Mouse (Mus musculus): Measurements from ENCODE around the gene Stk16. TPM values are rescaled to one million over a fixed set of nuclear protein-coding genes. Genes with fewer than 3 reads are reported as not detected.

Gene Stk16
- polyA plus RNA-seq, 1 experiment from 2014 or later: 154 TPM

GRCm38 (mm10) chr1:75253029-75253428 lies 42.4 kb downstream of the Stk16 start:
- Histone ChIP-seq H3K9me3 (replicated peaks; ENCODE audit: control insufficient read depth, low read length, poor library complexity, severe bottlenecking) (no peaks in the 10 kb centered on the region), H3K27ac (ENCODE audit: low read length) (no peak overlapping the region), H3K36me3 (ENCODE audit: control insufficient read depth, insufficient read depth, low read length) (no peaks in the 10 kb centered on the region), H3K9ac (ENCODE audit: low read depth, low read length) (no peak overlapping the region), H3K4me2 (ENCODE audit: low read length) (no peak overlapping the region), H3K27me3 (ENCODE audit: control insufficient read depth, insufficient read depth, low read depth, low read length) (0 out of 2 replicates have a peak, but pooled peaks cover 2% of the 10 kb centered on the region), H3K4me1 (ENCODE audit: control insufficient read depth, insufficient read depth, low read length) (peaks cover 2% of the 10 kb centered on the region; the same call in 1 of the 2 replicates), H3K4me3 (ENCODE audit: low read depth, low read length) (no peak overlapping the region)
- WGBS: 77% methylated on average over 16 of the region's 16 CpGs
- ATAC-seq: no peak

DNA sequence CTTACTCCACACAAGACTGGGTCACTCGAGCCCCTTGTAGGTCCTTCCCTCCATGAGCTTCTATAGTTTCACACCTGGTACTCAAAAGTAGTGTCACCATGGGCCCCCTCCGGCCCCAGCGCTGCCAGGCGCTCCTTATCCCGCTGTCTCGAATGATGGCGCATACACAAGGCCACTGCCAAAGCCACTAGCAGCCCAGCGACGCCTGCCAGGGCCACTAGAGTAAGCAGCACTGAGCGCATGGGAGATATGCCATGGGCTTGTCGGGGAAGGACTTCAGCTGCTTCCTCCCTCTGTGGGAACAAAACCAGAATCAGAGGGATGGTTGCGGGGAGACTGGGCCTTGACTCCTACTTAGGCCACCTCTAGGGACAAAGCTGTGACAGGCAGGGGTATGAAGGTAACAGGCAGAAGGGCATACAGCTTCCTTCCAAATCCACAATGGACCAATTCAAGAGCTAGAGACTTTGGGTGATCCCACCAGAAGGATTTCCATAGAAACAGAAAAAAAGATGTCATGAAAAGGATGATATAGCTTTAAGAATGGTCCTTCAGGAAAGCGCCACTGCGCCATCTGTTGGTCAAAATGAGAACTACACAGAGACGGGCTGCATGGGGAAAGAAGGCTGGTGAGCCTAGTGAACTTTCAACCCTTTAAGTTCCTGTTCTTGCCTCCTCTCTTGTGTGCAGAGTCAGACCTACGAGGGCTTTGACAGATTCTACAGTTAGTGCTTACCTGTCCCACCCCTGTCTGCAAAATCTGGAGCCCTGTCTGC lies 43.4 kb downstream of the Stk16 start:
- Histone ChIP-seq H3K4me1 (ENCODE audit: control insufficient read depth, insufficient read depth, low read length) (peaks cover 2% of the 10 kb centered on the region; the same call in 1 of the 2 replicates), H3K27ac (ENCODE audit: low read length) (no peak overlapping the region)
- ATAC-seq: no peak

GRCm38 (mm10) chr1:75254625-75255013 lies 44.0 kb downstream of the Stk16 start:
- 57% methylated on average over 8 of the region's 8 CpGs for WGBS
- no peaks in the 10 kb centered on the region for H3K9me3 ChIP-seq (replicated peaks; ENCODE audit: control insufficient read depth, low read length, poor library complexity, severe bottlenecking)
- no peak overlapping the region for H3K9ac ChIP-seq (ENCODE audit: low read depth, low read length)
- 0 out of 2 replicates have a peak, but pooled peaks cover 4% of the 10 kb centered on the region for H3K27me3 ChIP-seq (ENCODE audit: control insufficient read depth, insufficient read depth, low read depth, low read length)
- no peak for ATAC-seq
- H3K4me2 ChIP-seq (ENCODE audit: low read length): no peak overlapping the region
- no peaks in the 10 kb centered on the region for H3K36me3 ChIP-seq (ENCODE audit: control insufficient read depth, insufficient read depth, low read length)
- H3K27ac ChIP-seq (ENCODE audit: low read length): no peak overlapping the region
- no peak overlapping the region for H3K4me3 ChIP-seq (ENCODE audit: low read depth, low read length)
- H3K4me1 ChIP-seq (ENCODE audit: control insufficient read depth, insufficient read depth, low read length): peaks cover 2% of the 10 kb centered on the region; the same call in 1 of the 2 replicates

More for the DNA sequence above, 43.4 kb downstream of the Stk16 start:
- WGBS: 64% methylated on average over 16 of the region's 16 CpGs
- H3K36me3 ChIP-seq (ENCODE audit: control insufficient read depth, insufficient read depth, low read length): no peaks in the 10 kb centered on the region
- H3K9ac ChIP-seq (ENCODE audit: low read depth, low read length): no peak overlapping the region
- H3K4me3 ChIP-seq (ENCODE audit: low read depth, low read length): no peak overlapping the region
- no peaks in the 10 kb centered on the region for H3K9me3 ChIP-seq (replicated peaks; ENCODE audit: control insufficient read depth, low read length, poor library complexity, severe bottlenecking)
- H3K4me2 ChIP-seq (ENCODE audit: low read length): no peak overlapping the region
- H3K27me3 ChIP-seq (ENCODE audit: control insufficient read depth, insufficient read depth, low read depth, low read length): 0 out of 2 replicates have a peak, but pooled peaks cover 4% of the 10 kb centered on the region

GRCm38 (mm10) chr1:75255516-75256046 lies 44.9 kb downstream of the Stk16 start:
- Histone ChIP-seq H3K4me3 (ENCODE audit: low read depth, low read length) (no peak overlapping the region), H3K4me1 (ENCODE audit: control insufficient read depth, insufficient read depth, low read length) (peaks cover 2% of the 10 kb centered on the region; the same call in 1 of the 2 replicates), H3K36me3 (ENCODE audit: control insufficient read depth, insufficient read depth, low read length) (no peaks in the 10 kb centered on the region), H3K4me2 (ENCODE audit: low read length) (no peak overlapping the region), H3K9me3 (replicated peaks; ENCODE audit: control insufficient read depth, low read length, poor library complexity, severe bottlenecking) (no peaks in the 10 kb centered on the region), H3K9ac (ENCODE audit: low read depth, low read length) (no peak overlapping the region), H3K27me3 (ENCODE audit: control insufficient read depth, insufficient read depth, low read depth, low read length) (0 out of 2 replicates have a peak, but pooled peaks cover 6% of the 10 kb centered on the region), H3K27ac (ENCODE audit: low read length) (no peak overlapping the region)
- no peak for ATAC-seq
- WGBS: 78% methylated on average over 10 of the region's 10 CpGs

GRCm38 (mm10) chr1:75261278-75261677 lies 50.6 kb downstream of the Stk16 start:
- Histone ChIP-seq H3K36me3 (ENCODE audit: control insufficient read depth, insufficient read depth, low read length) (no peaks in the 10 kb centered on the region), H3K9ac (ENCODE audit: low read depth, low read length) (no peak overlapping the region)
- no peak for ATAC-seq

GRCm38 (mm10) chr1:75262969-75263951 lies 52.6 kb downstream of the Stk16 start:
- Histone ChIP-seq H3K9me3 (replicated peaks; ENCODE audit: control insufficient read depth, low read length, poor library complexity, severe bottlenecking) (no peaks in the 10 kb centered on the region), H3K27ac (ENCODE audit: low read length) (no peak overlapping the region; the same call in 1 of the 2 replicates), H3K27me3 (ENCODE audit: control insufficient read depth, insufficient read depth, low read depth, low read length) (peaks cover 15% of the 10 kb centered on the region), H3K4me2 (ENCODE audit: low read length) (peak overlapping the region; percentile 75), H3K4me1 (ENCODE audit: control insufficient read depth, insufficient read depth, low read length) (peaks cover 2% of the 10 kb centered on the region; the same call in 1 of the 2 replicates), H3K36me3 (ENCODE audit: control insufficient read depth, insufficient read depth, low read length) (no peaks in the 10 kb centered on the region), H3K9ac (ENCODE audit: low read depth, low read length) (peak overlapping the region; percentile 76), H3K4me3 (ENCODE audit: low read depth, low read length) (peak overlapping the region; percentile 67)
- peak; percentile 78 for ATAC-seq
- WGBS: 2% methylated on average over 40 of the region's 40 CpGs

More at GRCm38 (mm10) chr1:75261278-75261677, 50.6 kb downstream of the Stk16 start:
- no peak overlapping the region for H3K4me3 ChIP-seq (ENCODE audit: low read depth, low read length)
- no peak overlapping the region for H3K27ac ChIP-seq (ENCODE audit: low read length)
- H3K9me3 ChIP-seq (replicated peaks; ENCODE audit: control insufficient read depth, low read length, poor library complexity, severe bottlenecking): no peaks in the 10 kb centered on the region
- H3K4me1 ChIP-seq (ENCODE audit: control insufficient read depth, insufficient read depth, low read length): peaks cover 2% of the 10 kb centered on the region; the same call in 1 of the 2 replicates
- H3K27me3 ChIP-seq (ENCODE audit: control insufficient read depth, insufficient read depth, low read depth, low read length): peaks cover 19% of the 10 kb centered on the region
- no peak overlapping the region for H3K4me2 ChIP-seq (ENCODE audit: low read length)

- Histone ChIP-seq H3K9ac (ENCODE audit: low read depth, low read length) (peak within 1 kb of the TSS; percentile 76), H3K9me3 (replicated peaks; ENCODE audit: control insufficient read depth, low read length, poor library complexity, severe bottlenecking) (no peaks in the 10 kb centered on the region), H3K4me2 (ENCODE audit: low read length) (peak within 1 kb of the TSS; percentile 75), H3K27ac (ENCODE audit: low read length) (peak within 1 kb of the TSS; percentile 47; the same call in 1 of the 2 replicates), H3K36me3 (ENCODE audit: control insufficient read depth, insufficient read depth, low read length) (no peaks in the 10 kb centered on the region), H3K27me3 (ENCODE audit: control insufficient read depth, insufficient read depth, low read depth, low read length) (peaks cover 15% of the 10 kb centered on the region), H3K4me3 (ENCODE audit: low read depth, low read length) (peak within 1 kb of the TSS; percentile 67), H3K4me1 (ENCODE audit: control insufficient read depth, insufficient read depth, low read length) (peaks cover 2% of the 10 kb centered on the region; the same call in 1 of the 2 replicates)
- ATAC-seq: peak; percentile 86
- 18% methylated on average over 21 of the region's 32 CpGs for WGBS
These were observed 53.6 kb downstream of the Stk16 start, which contains the start of gene Ptprn for GRCm38 (mm10) chr1:75264091-75264880. Ptprn (minus strand) TSS chr1:75264502.
